Mouse (Mus musculus): ENCODE data around the gene Tmem143. TPM values are rescaled to one million over a fixed set of nuclear protein-coding genes. Genes with fewer than 3 reads are reported as not detected.
"Not testable (repeated sequence)": the region's sequence is repeated elsewhere in the genome, so short reads cannot be mapped to it uniquely, and the experiment has no call there.

Tmem143 gene
- polyA plus RNA-seq, 1 experiment from 2014 or later: 8.1 TPM

GRCm38 (mm10) chr7:45878278-45878677 is 18.5 kb upstream of the Tmem143 start, which contains the start of gene Grin2d:
Gene Grin2d, minus strand, starts transcription at chr7:45878378.
- Histone ChIP-seq H3K36me3 (ENCODE audit: control insufficient read depth, insufficient read depth, low read length) (peaks cover 37% of the 10 kb centered on the region), H3K4me1 (ENCODE audit: control insufficient read depth, insufficient read depth, low read length) (peaks cover 17% of the 10 kb centered on the region)
- H3K27me3 ChIP-seq (replicated peaks; ENCODE audit: control insufficient read depth, insufficient read depth, low read length); H3K9me3 ChIP-seq (ENCODE audit: control insufficient read depth, low read length); H3K4me3 ChIP-seq (ENCODE audit: low read length); H3K4me2 ChIP-seq (ENCODE audit: low read depth, low read length); H3K9ac ChIP-seq (ENCODE audit: low read depth, low read length); H3K27ac ChIP-seq (ENCODE audit: low read length); ATAC-seq: not testable (repeated sequence)
- WGBS: 95% methylated on average over 1 of the region's 1 CpGs

DNA sequence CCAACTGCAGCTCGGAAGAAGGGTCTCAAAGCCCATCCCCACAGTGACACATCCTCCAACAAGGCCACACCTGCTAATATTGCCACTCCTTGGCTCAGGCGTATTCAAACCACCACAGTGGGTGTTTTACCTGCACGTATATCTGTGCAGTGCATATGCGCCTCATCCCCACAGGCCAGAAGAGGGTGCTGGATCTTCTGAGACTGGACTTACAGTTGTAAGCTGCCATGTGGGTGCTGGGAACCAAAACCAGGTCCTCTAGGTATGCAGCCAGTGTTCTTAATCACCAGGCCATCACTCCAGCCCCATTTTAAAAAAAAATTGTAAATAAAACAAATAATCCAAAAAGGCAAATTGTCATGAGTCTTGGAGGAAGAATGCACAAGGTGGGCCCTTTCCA is 16.2 kb upstream of the Tmem143 start:
- no peak for ATAC-seq
- no peak overlapping the region for H3K4me3 ChIP-seq (ENCODE audit: low read length)
- no peaks in the 10 kb centered on the region for H3K9me3 ChIP-seq (ENCODE audit: control insufficient read depth, low read length)
- no peak overlapping the region for H3K4me2 ChIP-seq (ENCODE audit: low read depth, low read length)
- no peak overlapping the region for H3K27ac ChIP-seq (ENCODE audit: low read length)
- 94% methylated on average over 4 of the region's 4 CpGs for WGBS
- no peak overlapping the region for H3K9ac ChIP-seq (ENCODE audit: low read depth, low read length)
- H3K27me3 ChIP-seq (replicated peaks; ENCODE audit: control insufficient read depth, insufficient read depth, low read length): no peaks in the 10 kb centered on the region
- H3K4me1 ChIP-seq (ENCODE audit: control insufficient read depth, insufficient read depth, low read length): no peaks in the 10 kb centered on the region
- peaks cover 44% of the 10 kb centered on the region for H3K36me3 ChIP-seq (ENCODE audit: control insufficient read depth, insufficient read depth, low read length)

DNA sequence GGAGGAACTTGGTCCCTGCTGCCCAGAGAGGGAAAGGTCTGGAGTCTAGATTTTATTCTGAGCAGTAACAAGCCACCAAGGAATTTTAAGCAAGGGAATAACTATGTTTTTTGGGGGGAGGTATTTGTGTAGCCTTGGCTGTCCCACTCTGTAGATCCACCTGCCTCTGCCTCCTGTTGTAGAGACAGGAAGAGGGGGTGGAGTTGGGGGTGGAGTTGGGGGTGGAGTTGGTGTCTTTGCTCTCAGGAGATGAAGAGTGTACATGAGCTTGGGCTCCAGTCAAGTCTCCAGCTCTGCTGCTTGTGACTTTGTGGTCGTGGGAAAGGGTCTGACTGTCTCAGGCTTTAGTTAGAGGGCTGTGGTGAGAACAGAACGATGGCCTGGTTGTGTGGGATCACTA is 15.7 kb upstream of the Tmem143 start:
- WGBS: 95% methylated on average over 2 of the region's 2 CpGs
- Histone ChIP-seq H3K36me3 (ENCODE audit: control insufficient read depth, insufficient read depth, low read length) (peaks cover 40% of the 10 kb centered on the region), H3K4me1 (ENCODE audit: control insufficient read depth, insufficient read depth, low read length) (no peaks in the 10 kb centered on the region), H3K27me3 (replicated peaks; ENCODE audit: control insufficient read depth, insufficient read depth, low read length) (no peaks in the 10 kb centered on the region), H3K9ac (ENCODE audit: low read depth, low read length) (no peak overlapping the region), H3K9me3 (ENCODE audit: control insufficient read depth, low read length) (no peaks in the 10 kb centered on the region), H3K4me2 (ENCODE audit: low read depth, low read length) (no peak overlapping the region), H3K4me3 (ENCODE audit: low read length) (no peak overlapping the region), H3K27ac (ENCODE audit: low read length) (no peak overlapping the region)
- no peak for ATAC-seq

DNA sequence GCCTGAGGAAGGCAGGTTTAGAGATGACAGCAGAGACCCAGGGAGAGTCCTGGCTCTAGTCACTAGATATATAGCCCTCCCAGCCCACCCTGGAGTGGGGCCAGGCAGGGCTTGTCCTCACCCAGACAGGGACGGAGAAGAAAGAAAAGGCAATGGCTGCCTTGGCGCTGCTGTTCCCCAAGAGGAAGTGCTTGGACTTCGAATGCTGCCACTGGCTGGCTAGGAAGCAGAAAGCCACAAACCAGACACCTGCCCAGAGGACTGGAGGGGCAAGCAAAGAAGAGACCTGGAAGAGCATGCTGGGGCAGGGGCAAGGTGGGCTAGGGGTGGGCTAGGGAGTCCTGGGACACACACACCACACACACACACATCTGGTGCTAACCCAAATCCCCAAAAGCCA is 9.5 kb upstream of the Tmem143 start:
- Histone ChIP-seq H3K36me3 (ENCODE audit: control insufficient read depth, insufficient read depth, low read length) (peaks cover 10% of the 10 kb centered on the region), H3K4me1 (ENCODE audit: control insufficient read depth, insufficient read depth, low read length) (no peaks in the 10 kb centered on the region), H3K4me2 (ENCODE audit: low read depth, low read length) (no peak overlapping the region), H3K27ac (ENCODE audit: low read length) (no peak overlapping the region), H3K9me3 (ENCODE audit: control insufficient read depth, low read length) (no peaks in the 10 kb centered on the region), H3K27me3 (replicated peaks; ENCODE audit: control insufficient read depth, insufficient read depth, low read length) (no peaks in the 10 kb centered on the region), H3K9ac (ENCODE audit: low read depth, low read length) (no peak overlapping the region; the same call in 1 of the 2 replicates), H3K4me3 (ENCODE audit: low read length) (no peak overlapping the region)
- 45% methylated on average over 3 of the region's 3 CpGs for WGBS
- ATAC-seq: 0 out of 2 replicates have a peak, but pooled peaks have one; percentile 24

GRCm38 (mm10) chr7:45892651-45893050 is 4.1 kb upstream of the Tmem143 start:
- no peak overlapping the region for H3K27ac ChIP-seq (ENCODE audit: low read length)
- H3K9ac ChIP-seq (ENCODE audit: low read depth, low read length): no peak overlapping the region
- no peak for ATAC-seq
- 75% methylated on average over 2 of the region's 2 CpGs for WGBS
- no peaks in the 10 kb centered on the region for H3K27me3 ChIP-seq (replicated peaks; ENCODE audit: control insufficient read depth, insufficient read depth, low read length)
- peaks cover 3% of the 10 kb centered on the region; the same call in 1 of the 2 replicates for H3K4me1 ChIP-seq (ENCODE audit: control insufficient read depth, insufficient read depth, low read length)
- H3K36me3 ChIP-seq (ENCODE audit: control insufficient read depth, insufficient read depth, low read length): no peaks in the 10 kb centered on the region
- no peak overlapping the region for H3K4me3 ChIP-seq (ENCODE audit: low read length)
- no peak overlapping the region for H3K4me2 ChIP-seq (ENCODE audit: low read depth, low read length)
- no peaks in the 10 kb centered on the region for H3K9me3 ChIP-seq (ENCODE audit: control insufficient read depth, low read length)

DNA sequence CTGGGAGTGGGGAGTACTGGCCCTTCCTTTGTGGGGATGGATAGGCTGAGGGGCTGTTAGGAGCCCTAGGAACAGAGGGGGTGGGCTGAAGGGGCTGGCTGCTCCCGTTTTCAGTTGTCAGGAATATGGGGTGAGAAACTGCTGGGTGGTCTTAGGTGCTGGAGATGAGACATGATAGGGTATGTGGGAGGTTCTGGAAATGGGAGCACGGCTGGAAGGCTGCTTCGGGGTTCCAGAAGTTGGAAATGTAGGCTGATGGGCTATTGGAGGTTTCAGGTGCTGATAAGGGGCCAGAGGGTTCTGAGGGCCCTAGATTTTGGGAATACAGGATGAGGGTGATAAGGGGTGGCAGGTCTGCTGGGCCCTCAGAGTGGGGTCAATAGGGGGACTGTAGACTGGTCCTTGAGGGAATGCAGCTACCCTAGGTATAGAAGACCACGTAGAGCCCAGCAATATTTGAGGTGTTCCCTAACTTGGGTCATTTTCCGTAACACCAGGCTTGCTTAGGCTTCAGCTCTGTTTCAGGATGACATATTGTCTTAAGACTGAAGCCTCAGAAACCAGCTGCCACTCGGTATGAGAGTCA is 717 bp upstream of the Tmem143 start:
- peak; percentile 5 for ATAC-seq
- no peak overlapping the region for H3K27ac ChIP-seq (ENCODE audit: low read length)
- no peaks in the 10 kb centered on the region for H3K27me3 ChIP-seq (replicated peaks; ENCODE audit: control insufficient read depth, insufficient read depth, low read length)
- no peaks in the 10 kb centered on the region for H3K36me3 ChIP-seq (ENCODE audit: control insufficient read depth, insufficient read depth, low read length)
- H3K4me3 ChIP-seq (ENCODE audit: low read length): peak overlapping the region; percentile 51; the same call in 1 of the 2 replicates
- H3K4me2 ChIP-seq (ENCODE audit: low read depth, low read length): peak overlapping the region; percentile 95
- no peaks in the 10 kb centered on the region for H3K9me3 ChIP-seq (ENCODE audit: control insufficient read depth, low read length)
- WGBS: 77% methylated on average over 6 of the region's 6 CpGs
- H3K4me1 ChIP-seq (ENCODE audit: control insufficient read depth, insufficient read depth, low read length): peaks cover 7% of the 10 kb centered on the region; the same call in 1 of the 2 replicates
- H3K9ac ChIP-seq (ENCODE audit: low read depth, low read length): no peak overlapping the region

- Histone ChIP-seq H3K4me2 (ENCODE audit: low read depth, low read length) (peak overlapping the region; percentile 95), H3K36me3 (ENCODE audit: control insufficient read depth, insufficient read depth, low read length) (no peaks in the 10 kb centered on the region), H3K4me1 (ENCODE audit: control insufficient read depth, insufficient read depth, low read length) (peaks cover 7% of the 10 kb centered on the region; the same call in 1 of the 2 replicates), H3K27me3 (replicated peaks; ENCODE audit: control insufficient read depth, insufficient read depth, low read length) (no peaks in the 10 kb centered on the region), H3K27ac (ENCODE audit: low read length) (peak overlapping the region; percentile 87), H3K9ac (ENCODE audit: low read depth, low read length) (peak overlapping the region; percentile 73), H3K9me3 (ENCODE audit: control insufficient read depth, low read length) (no peaks in the 10 kb centered on the region), H3K4me3 (ENCODE audit: low read length) (peak overlapping the region; percentile 51)
- WGBS: under 1% methylated on average over 19 of the region's 19 CpGs
- ATAC-seq: peak; percentile 83
Measured at GRCm38 (mm10) chr7:45897258-45897757, 567 bp downstream of the Tmem143 start.

DNA sequence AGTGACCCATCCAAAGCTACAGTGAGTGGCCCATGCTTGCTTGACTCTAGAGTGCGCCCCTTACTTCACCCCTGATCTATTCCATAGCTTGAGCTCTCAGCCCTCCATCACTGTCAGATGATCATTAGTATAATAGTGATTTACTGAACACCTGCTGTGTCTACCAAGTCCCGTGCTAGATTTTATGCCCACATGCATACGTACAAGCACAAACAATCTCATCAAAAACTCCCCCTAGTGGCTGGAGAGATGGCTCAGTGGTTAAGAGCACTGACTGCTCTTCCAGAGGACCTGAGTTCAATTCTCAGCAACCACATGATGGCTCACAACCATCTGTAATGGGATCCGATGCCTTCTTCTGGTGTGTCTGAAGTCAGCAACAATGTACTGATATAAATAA is 1.4 kb downstream of the Tmem143 start:
- not testable (repeated sequence) for H3K27ac ChIP-seq (ENCODE audit: low read length)
- peak overlapping the region; percentile 95 for H3K4me2 ChIP-seq (ENCODE audit: low read depth, low read length)
- peak overlapping the region; percentile 51 for H3K4me3 ChIP-seq (ENCODE audit: low read length)

DNA sequence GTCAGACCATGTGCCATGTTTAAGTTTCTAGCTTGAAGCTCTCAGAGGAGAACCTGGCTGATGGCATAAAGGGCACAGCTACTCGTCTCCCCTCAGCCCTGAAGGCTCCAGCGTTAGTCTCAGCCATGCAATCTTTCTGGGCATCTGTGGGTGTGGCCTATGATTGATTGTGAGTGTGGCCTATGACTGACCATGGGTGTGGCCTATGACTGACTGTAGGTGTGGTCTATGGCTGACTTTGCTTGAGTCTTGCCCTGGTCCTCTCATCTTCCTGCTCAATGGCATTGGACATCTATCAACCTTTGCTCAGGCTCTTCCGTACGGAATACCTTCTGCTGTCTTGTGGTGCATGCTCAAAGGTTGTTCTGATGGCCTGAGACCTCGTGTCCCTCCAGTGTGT is 4.8 kb downstream of the Tmem143 start:
- no peak for ATAC-seq
- WGBS: 39% methylated on average over 5 of the region's 5 CpGs

More for the DNA sequence above, 1.4 kb downstream of the Tmem143 start:
- not testable (repeated sequence) for H3K4me1 ChIP-seq (ENCODE audit: control insufficient read depth, insufficient read depth, low read length); H3K36me3 ChIP-seq (ENCODE audit: control insufficient read depth, insufficient read depth, low read length); H3K9ac ChIP-seq (ENCODE audit: low read depth, low read length); H3K9me3 ChIP-seq (ENCODE audit: control insufficient read depth, low read length); H3K27me3 ChIP-seq (replicated peaks; ENCODE audit: control insufficient read depth, insufficient read depth, low read length); ATAC-seq
- 62% methylated on average over 4 of the region's 4 CpGs for WGBS

More for the DNA sequence above, 4.8 kb downstream of the Tmem143 start:
- no peak overlapping the region for H3K4me3 ChIP-seq (ENCODE audit: low read length)
- no peak overlapping the region for H3K27ac ChIP-seq (ENCODE audit: low read length)
- no peak overlapping the region for H3K9ac ChIP-seq (ENCODE audit: low read depth, low read length)
- H3K36me3 ChIP-seq (ENCODE audit: control insufficient read depth, insufficient read depth, low read length): no peaks in the 10 kb centered on the region
- no peaks in the 10 kb centered on the region for H3K9me3 ChIP-seq (ENCODE audit: control insufficient read depth, low read length)
- H3K4me1 ChIP-seq (ENCODE audit: control insufficient read depth, insufficient read depth, low read length): 0 out of 2 replicates have a peak, but pooled peaks cover 3% of the 10 kb centered on the region
- no peaks in the 10 kb centered on the region for H3K27me3 ChIP-seq (replicated peaks; ENCODE audit: control insufficient read depth, insufficient read depth, low read length)
- H3K4me2 ChIP-seq (ENCODE audit: low read depth, low read length): no peak overlapping the region
